Mouse (Mus musculus) kidney, postnatal 10 days (tissue): Measurements from ENCODE around the gene Vmn1r234.

Source experiments
- DNase-seq: peaks from one replicate; pipeline ENCODE4 v3.0.0; 2021; ENCODE audit warnings: mixed read lengths

The Vmn1r234 gene

GRCm38 (mm10) chr17:21225787-21226186 lies at the start of gene Vmn1r234:
TSS of gene Vmn1r234 (plus strand) at chr17:21226087.
- no peak for DNase-seq

GRCm38 (mm10) chr17:21211081-21211480 lies 14.8 kb upstream of the Vmn1r234 start:
- peak; percentile 22 for DNase-seq

GRCm38 (mm10) chr17:21231654-21232053 lies 5.8 kb downstream of the Vmn1r234 start:
- peak; percentile 64 for DNase-seq

- no peak for DNase-seq
Observed at GRCm38 (mm10) chr17:21256111-21256510, 30.2 kb downstream of the Vmn1r234 start, which contains the start of gene Vmn1r235. TSS of gene Vmn1r235 (plus strand) at chr17:21256411.

GRCm38 (mm10) chr17:21272103-21272502 lies 46.2 kb downstream of the Vmn1r234 start:
- DNase-seq, result peak; percentile 23

GRCm38 (mm10) chr17:21282642-21283041 lies 56.8 kb downstream of the Vmn1r234 start, which contains the start of gene Vmn1r236:
TSS of gene Vmn1r236 (plus strand) at chr17:21282942.
- DNase-seq, result no peak

GRCm38 (mm10) chr17:21284395-21284794 lies 58.5 kb downstream of the Vmn1r234 start:
- DNase-seq, result no peak
